Mouse (Mus musculus) layer of hippocampus, postnatal 10 days (tissue): Measurements from ENCODE around the gene Smoc2. TPM values are rescaled to one million over a fixed set of nuclear protein-coding genes. Genes with fewer than 3 reads are reported as not detected.

Source experiments
- DNase-seq, 2 experiments: peaks; one replicate each; pipeline ENCODE4 v3.0.0; 2021; ENCODE audit warnings: low spot score in 2 of 2
- total RNA-seq, 2 experiments: library from RNA; stranded (reverse); gene quantifications; 2 replicates each; pipeline ENCODE4 v1.2.3; 2021

The Smoc2 gene
- total RNA-seq, 2 experiments from 2014 or later = 9.4 to 10.1 TPM

GRCm38 (mm10) chr17:14398650-14399424 is 119.5 kb downstream of the Smoc2 start:
- no peak for DNase-seq

- DNase-seq = no peak
These were observed 121.7 kb downstream of the Smoc2 start for GRCm38 (mm10) chr17:14400960-14401359.

- no peak for DNase-seq
These were observed 128.6 kb downstream of the Smoc2 start for GRCm38 (mm10) chr17:14407874-14408273.

GRCm38 (mm10) chr17:14412460-14412859 is 133.2 kb downstream of the Smoc2 start:
- DNase-seq = no peak

GRCm38 (mm10) chr17:14414511-14414910 is 135.2 kb downstream of the Smoc2 start:
- no peak for DNase-seq

GRCm38 (mm10) chr17:14420460-14421046 is 141.2 kb downstream of the Smoc2 start:
- peak; percentile 22 to 49 for DNase-seq

GRCm38 (mm10) chr17:14426481-14426880 is 147.2 kb downstream of the Smoc2 start:
- no peak for DNase-seq

GRCm38 (mm10) chr17:14434717-14435116 is 155.4 kb downstream of the Smoc2 start:
- DNase-seq = no peak

GRCm38 (mm10) chr17:14445611-14446010 is 166.3 kb downstream of the Smoc2 start:
- DNase-seq = no peak

- no peak for DNase-seq
These were observed 168.0 kb downstream of the Smoc2 start for GRCm38 (mm10) chr17:14447275-14447674.

Other genes starting within 250 kb of the Smoc2 start
- gene Gm7358, start 220.0 kb upstream of the Smoc2 start, total RNA-seq = not detected
- gene Dact2, start 75.2 kb upstream of the Smoc2 start, total RNA-seq = 10 to 100 TPM; 18.5 to 18.9 TPM